Mouse (Mus musculus): ENCODE results near the gene Gm17949. TPM values are rescaled to one million over a fixed set of nuclear protein-coding genes. Genes with fewer than 3 reads are reported as not detected.

Gene Gm17949
- total RNA-seq, 1 experiment = not detected

- Histone ChIP-seq H3K9me3 (ENCODE audit: control insufficient read depth, insufficient read depth, low read depth, low read length) (no peaks in the 10 kb centered on the region), H3K4me1 (ENCODE audit: control insufficient read depth in 2 of 2, insufficient read depth in 2 of 2, low read length in 2 of 2, poor library complexity in 1 of 2) (peaks cover 4% of the 10 kb centered on the region in 2 experiments; a peak in 2 of 4 replicates), H3K36me3 (ENCODE audit: control insufficient read depth, insufficient read depth, low read length, poor library complexity, severe bottlenecking) (peaks cover 36% of the 10 kb centered on the region), H3K9ac (ENCODE audit: insufficient read depth, low read depth, low read length, poor library complexity, severe bottlenecking) (peak overlapping the region; percentile 56), H3K4me3 (ENCODE audit: insufficient read depth in 1 of 2, low read depth in 1 of 2, low read length in 2 of 2, poor library complexity in 1 of 2, severe bottlenecking in 1 of 2) (peak overlapping the region; percentile 83 to 87), H3K27ac (ENCODE audit: insufficient read depth, low read depth, low read length, poor library complexity, severe bottlenecking) (no peak overlapping the region)
- DNase-seq (ENCODE audit: low read depth, low spot score) = no peak
- TF ChIP-seq MAFK (IDR thresholded peaks at IDR 0.05; ENCODE audit: insufficient read depth, low read depth, low read length) = no peak
- TF ChIP-seq ZC3H11A (IDR thresholded peaks at IDR 0.05; ENCODE audit: borderline replicate concordance, low read depth, low read length) = no peak
- no peak for TF ChIP-seq ZNF384 (IDR thresholded peaks at IDR 0.05; ENCODE audit: low read depth, low read length)
- TF ChIP-seq CHD2 (IDR thresholded peaks at IDR 0.05; ENCODE audit: low read depth, low read length) = no peak
- TF ChIP-seq HCFC1 (IDR thresholded peaks at IDR 0.05; ENCODE audit: borderline replicate concordance, insufficient read depth, low read length) = no peak
- in situ Hi-C loops (cut with MboI; ENCODE audit: low sequenced_read_pairs in 2 of 2, unreplicated experiment in 2 of 2) = no loop called here
Observed at GRCm38 (mm10) chr17:56990966-56991365, 20.3 kb upstream of the Gm17949 start.

- Histone ChIP-seq H3K4me3 (ENCODE audit: insufficient read depth in 1 of 2, low read depth in 1 of 2, low read length in 2 of 2, poor library complexity in 1 of 2, severe bottlenecking in 1 of 2) (no peak overlapping the region), H3K9me3 (ENCODE audit: control insufficient read depth, insufficient read depth, low read depth, low read length) (no peaks in the 10 kb centered on the region), H3K27ac (ENCODE audit: insufficient read depth, low read depth, low read length, poor library complexity, severe bottlenecking) (no peak overlapping the region), H3K4me1 (ENCODE audit: control insufficient read depth in 2 of 2, insufficient read depth in 2 of 2, low read length in 2 of 2, poor library complexity in 1 of 2) (peaks cover 4 to 10% of the 10 kb centered on the region in 2 experiments; a peak in 2 of 4 replicates), H3K36me3 (ENCODE audit: control insufficient read depth, insufficient read depth, low read length, poor library complexity, severe bottlenecking) (peaks cover 56% of the 10 kb centered on the region), H3K9ac (ENCODE audit: insufficient read depth, low read depth, low read length, poor library complexity, severe bottlenecking) (no peak overlapping the region)
- in situ Hi-C loops (cut with MboI; ENCODE audit: low sequenced_read_pairs in 2 of 2, unreplicated experiment in 2 of 2) = no loop called here
- DNase-seq (ENCODE audit: low read depth, low spot score) = no peak
- no peak for TF ChIP-seq HCFC1 (IDR thresholded peaks at IDR 0.05; ENCODE audit: borderline replicate concordance, insufficient read depth, low read length)
- TF ChIP-seq CHD2 (IDR thresholded peaks at IDR 0.05; ENCODE audit: low read depth, low read length) = no peak
- TF ChIP-seq ZC3H11A (IDR thresholded peaks at IDR 0.05; ENCODE audit: borderline replicate concordance, low read depth, low read length) = no peak
- no peak for TF ChIP-seq MAFK (IDR thresholded peaks at IDR 0.05; ENCODE audit: insufficient read depth, low read depth, low read length)
- no peak for TF ChIP-seq ZNF384 (IDR thresholded peaks at IDR 0.05; ENCODE audit: low read depth, low read length)
Observed at GRCm38 (mm10) chr17:56995046-56995445, 16.2 kb upstream of the Gm17949 start.

GRCm38 (mm10) chr17:56996506-56996905 is 14.8 kb upstream of the Gm17949 start:
- TF ChIP-seq CHD2 (IDR thresholded peaks at IDR 0.05; ENCODE audit: low read depth, low read length) = no peak
- no peak for TF ChIP-seq MAFK (IDR thresholded peaks at IDR 0.05; ENCODE audit: insufficient read depth, low read depth, low read length)
- no peak for TF ChIP-seq HCFC1 (IDR thresholded peaks at IDR 0.05; ENCODE audit: borderline replicate concordance, insufficient read depth, low read length)
- no peak for TF ChIP-seq ZNF384 (IDR thresholded peaks at IDR 0.05; ENCODE audit: low read depth, low read length)
- no peak for TF ChIP-seq ZC3H11A (IDR thresholded peaks at IDR 0.05; ENCODE audit: borderline replicate concordance, low read depth, low read length)
- Histone ChIP-seq H3K4me1 (ENCODE audit: control insufficient read depth in 2 of 2, insufficient read depth in 2 of 2, low read length in 2 of 2, poor library complexity in 1 of 2) (peaks cover 0 to 10% of the 10 kb centered on the region in 2 experiments; a peak in 1 of 4 replicates), H3K9me3 (ENCODE audit: control insufficient read depth, insufficient read depth, low read depth, low read length) (no peaks in the 10 kb centered on the region), H3K9ac (ENCODE audit: insufficient read depth, low read depth, low read length, poor library complexity, severe bottlenecking) (no peak overlapping the region), H3K4me3 (ENCODE audit: insufficient read depth in 1 of 2, low read depth in 1 of 2, low read length in 2 of 2, poor library complexity in 1 of 2, severe bottlenecking in 1 of 2) (no peak overlapping the region), H3K36me3 (ENCODE audit: control insufficient read depth, insufficient read depth, low read length, poor library complexity, severe bottlenecking) (peaks cover 54% of the 10 kb centered on the region), H3K27ac (ENCODE audit: insufficient read depth, low read depth, low read length, poor library complexity, severe bottlenecking) (no peak overlapping the region)
- DNase-seq (ENCODE audit: low read depth, low spot score) = no peak
- in situ Hi-C loops (cut with MboI; ENCODE audit: low sequenced_read_pairs in 2 of 2, unreplicated experiment in 2 of 2) = no loop called here

GRCm38 (mm10) chr17:56997029-56997667 is 14.1 kb upstream of the Gm17949 start, which contains the start of gene Alkbh7:
TSS of gene Alkbh7 (plus strand) at chr17:56997339.
- Histone ChIP-seq H3K36me3 (ENCODE audit: control insufficient read depth, insufficient read depth, low read length, poor library complexity, severe bottlenecking) (peaks cover 51% of the 10 kb centered on the region), H3K9ac (ENCODE audit: insufficient read depth, low read depth, low read length, poor library complexity, severe bottlenecking) (peak within 1 kb of the TSS; percentile 81), H3K4me1 (ENCODE audit: control insufficient read depth in 2 of 2, insufficient read depth in 2 of 2, low read length in 2 of 2, poor library complexity in 1 of 2) (peaks cover 0 to 10% of the 10 kb centered on the region in 2 experiments; a peak in 1 of 4 replicates), H3K9me3 (ENCODE audit: control insufficient read depth, insufficient read depth, low read depth, low read length) (no peaks in the 10 kb centered on the region), H3K4me3 (ENCODE audit: insufficient read depth in 1 of 2, low read depth in 1 of 2, low read length in 2 of 2, poor library complexity in 1 of 2, severe bottlenecking in 1 of 2) (peak within 1 kb of the TSS; percentile 86 to 95), H3K27ac (ENCODE audit: insufficient read depth, low read depth, low read length, poor library complexity, severe bottlenecking) (no peak within 1 kb of the TSS; the same call in 1 of the 2 replicates)
- DNase-seq (ENCODE audit: low read depth, low spot score) = peak; percentile 99
- in situ Hi-C loops (cut with MboI; ENCODE audit: low sequenced_read_pairs in 2 of 2, unreplicated experiment in 2 of 2) = no loop called here
- TF ChIP-seq HCFC1 (IDR thresholded peaks at IDR 0.05; ENCODE audit: borderline replicate concordance, insufficient read depth, low read length) (peak; percentile 49; the same call in 1 of the 2 replicates), CHD2 (IDR thresholded peaks at IDR 0.05; ENCODE audit: low read depth, low read length) (peak; percentile 83), ZNF384 (IDR thresholded peaks at IDR 0.05; ENCODE audit: low read depth, low read length) (no peak), MAFK (IDR thresholded peaks at IDR 0.05; ENCODE audit: insufficient read depth, low read depth, low read length) (no peak), ZC3H11A (IDR thresholded peaks at IDR 0.05; ENCODE audit: borderline replicate concordance, low read depth, low read length) (peak; percentile 70; the same call in 1 of the 2 replicates)
